Mouse (Mus musculus) ovary, postnatal 36 days (tissue): Measurements from ENCODE around the gene Tmem179.

Source experiments
- DNase-seq: peaks from one replicate; pipeline ENCODE4 v3.0.0; 2022; ENCODE audit warnings: low spot score, mixed read lengths

The Tmem179 gene

DNA sequence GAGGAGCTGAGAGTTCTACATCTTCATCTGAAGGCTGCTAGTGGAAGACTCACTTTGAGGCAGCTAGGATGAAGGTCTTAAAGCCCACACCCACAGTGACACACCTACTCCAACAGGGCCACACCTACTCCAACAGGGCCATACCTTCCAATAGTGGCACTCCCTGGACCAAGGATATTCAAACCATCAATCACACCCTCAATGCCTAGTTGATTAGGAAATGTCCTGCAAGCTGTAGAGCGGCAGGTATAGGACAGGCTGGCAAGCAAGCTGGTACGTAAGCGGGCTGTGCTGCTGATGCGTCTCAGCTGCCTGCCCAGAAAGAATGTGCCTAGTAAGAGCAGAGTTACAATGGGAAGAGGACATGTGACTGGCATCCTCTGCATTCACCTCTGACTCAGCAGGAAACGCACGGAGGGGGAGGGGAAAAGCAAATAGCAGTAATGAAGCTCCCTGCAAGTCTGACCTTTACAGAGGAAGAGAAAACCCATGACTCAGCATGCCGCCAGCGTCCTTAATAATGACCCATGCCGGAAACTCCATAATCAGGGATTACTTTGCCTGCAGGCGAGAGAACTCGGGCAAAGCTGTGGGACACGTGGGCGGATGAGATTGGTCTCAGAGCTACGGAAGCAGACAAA, at the start of gene Tmem179:
TSS of gene Tmem179 (minus strand) at position 51 of the 641 bp plus-strand sequence.
- no peak for DNase-seq

DNA sequence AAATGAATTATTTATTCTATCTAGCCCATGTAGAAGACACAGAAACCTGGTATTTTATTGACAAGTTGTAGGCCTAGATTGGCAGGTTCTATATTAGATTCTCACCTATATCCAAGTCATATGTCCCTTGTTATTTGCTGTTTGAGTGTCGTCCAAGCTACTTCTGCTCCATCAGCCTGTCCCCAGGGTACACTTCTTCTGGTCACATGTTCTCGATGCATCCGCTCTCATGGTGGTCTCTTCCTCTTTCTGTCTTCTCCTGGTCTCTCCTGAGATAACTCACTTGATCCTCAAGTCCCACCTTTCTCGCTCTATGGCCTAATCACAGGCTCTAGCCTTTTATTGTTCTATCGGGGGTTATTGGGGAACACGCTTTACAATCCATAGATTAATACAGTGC, 46.5 kb upstream of the Tmem179 start:
- DNase-seq: no peak

DNA sequence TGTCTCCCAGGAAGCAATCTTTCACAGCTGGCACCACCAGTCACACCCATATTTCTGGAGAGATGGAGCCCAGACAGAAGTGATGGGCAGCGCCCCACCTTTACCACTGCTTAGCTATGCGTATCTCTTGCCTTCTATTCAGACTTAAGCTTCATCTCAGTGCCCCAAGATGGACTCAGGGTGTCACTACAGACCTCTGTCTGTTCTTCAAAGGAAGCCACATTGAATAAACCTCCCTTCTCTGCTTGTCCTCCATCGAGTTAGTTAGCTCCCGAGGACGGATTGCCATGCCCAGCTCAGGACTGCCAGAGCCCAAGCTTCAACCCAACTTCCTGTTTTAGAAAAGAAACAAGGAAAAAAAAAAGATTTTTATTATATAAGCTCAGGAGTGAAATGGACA, 45.9 kb upstream of the Tmem179 start:
- DNase-seq: no peak

DNA sequence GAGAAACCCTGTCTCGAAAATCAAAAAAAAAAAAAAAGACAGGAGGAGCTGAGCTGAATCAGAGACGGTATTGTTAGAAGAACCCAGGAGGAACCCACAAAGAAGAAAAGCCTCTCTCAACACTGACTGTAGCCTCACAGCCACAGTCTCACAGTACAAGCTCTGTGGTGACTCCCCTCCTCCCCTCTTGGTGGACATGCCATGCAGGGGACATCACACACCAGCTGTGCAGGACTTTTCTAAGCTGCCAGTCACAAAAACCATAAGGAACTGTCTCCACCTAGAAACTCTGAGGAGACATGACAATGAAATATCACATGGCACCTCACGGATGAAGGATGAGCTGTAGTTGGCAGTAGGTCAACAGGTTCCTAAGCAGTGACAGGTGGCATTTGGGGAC, 44.6 kb upstream of the Tmem179 start:
- DNase-seq: no peak

DNA sequence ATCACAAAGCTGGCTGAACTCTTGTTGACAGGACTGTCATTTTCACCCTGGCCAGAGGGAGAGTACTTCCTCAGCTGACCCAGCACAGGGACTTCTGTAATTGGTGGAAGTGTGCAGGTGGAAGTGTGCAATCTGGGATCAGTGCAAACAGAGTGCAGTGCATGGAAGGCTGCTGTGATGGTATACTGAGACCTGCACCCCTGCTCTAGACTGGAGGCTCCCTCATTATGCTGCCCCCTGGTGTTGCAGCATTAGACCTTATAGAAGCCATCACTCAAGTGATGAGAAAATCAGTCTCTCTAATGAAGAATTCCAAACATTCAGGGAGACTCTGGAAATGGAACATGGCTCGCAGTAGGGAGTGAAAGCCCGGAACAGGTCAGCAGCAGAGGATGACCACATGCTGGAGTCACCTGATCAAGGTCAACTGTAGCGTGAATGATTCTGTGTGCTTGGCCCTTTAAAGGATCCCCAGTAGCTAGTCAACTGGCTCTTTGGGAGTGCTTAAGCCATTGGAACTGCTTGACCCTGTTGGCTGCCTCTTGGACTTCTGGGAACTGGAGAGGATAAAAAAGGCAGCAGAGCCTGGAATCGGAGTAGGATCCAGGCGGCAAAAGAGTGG, 43.7 kb upstream of the Tmem179 start:
- no peak for DNase-seq

DNA sequence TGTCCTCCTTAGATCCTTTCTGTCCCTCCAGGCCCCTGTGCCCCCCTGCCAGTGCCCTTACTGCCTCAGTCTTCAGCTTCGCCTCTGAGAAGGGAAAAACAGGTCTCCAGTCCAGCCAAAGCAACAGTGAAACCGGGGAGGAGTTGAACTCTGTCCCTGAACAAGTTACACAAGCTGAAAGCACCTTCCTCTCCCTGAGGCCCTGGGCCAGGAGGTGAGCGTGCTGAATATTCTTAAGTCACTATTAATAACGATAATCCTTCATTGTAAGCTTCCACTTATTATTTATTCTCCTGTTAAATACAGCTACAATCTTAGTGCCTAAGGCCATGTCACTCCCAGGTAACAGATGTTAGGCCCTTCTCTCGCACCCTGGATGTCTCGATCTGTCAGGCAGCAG, 43.1 kb upstream of the Tmem179 start:
- DNase-seq: no peak

DNA sequence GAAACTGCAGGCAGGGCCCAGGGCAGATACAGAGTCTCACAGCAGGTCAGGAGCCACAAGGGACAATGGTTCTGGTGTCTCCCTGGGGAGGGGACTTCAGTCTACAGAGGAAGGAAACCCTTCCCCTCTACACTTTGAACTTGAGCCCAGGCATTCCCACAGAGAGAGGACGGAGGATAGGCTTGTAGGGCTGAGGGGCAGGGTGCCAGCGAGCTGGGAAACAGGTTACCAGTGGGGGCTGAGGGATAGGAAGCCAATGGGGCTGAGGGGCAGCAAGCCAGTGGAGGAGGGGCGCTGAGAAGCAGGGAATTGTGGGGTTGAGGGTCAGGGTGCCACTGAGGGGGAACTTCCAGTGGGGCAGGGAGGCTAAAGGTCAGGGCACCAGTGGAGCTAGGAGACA, 42.7 kb upstream of the Tmem179 start:
- no peak for DNase-seq

DNA sequence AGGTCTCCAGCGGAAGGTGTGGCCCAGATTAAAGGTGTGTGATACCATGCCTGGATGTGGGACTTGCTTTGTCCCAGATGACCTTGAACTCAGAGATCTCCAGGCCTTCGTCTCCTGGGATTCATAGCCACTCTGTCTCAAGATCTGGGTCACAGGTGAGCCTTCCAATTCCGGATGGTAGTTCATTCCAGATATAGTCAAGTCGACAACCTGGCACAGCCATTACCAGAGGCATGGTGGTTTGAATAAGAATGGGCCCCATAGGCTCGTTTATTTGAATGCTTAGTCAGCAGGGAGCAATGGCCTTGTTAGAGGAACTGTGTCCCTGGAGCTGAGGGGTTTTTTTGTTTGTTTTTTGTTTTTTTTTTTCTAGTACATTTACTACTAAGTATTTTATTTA, 40.7 kb upstream of the Tmem179 start:
- DNase-seq: no peak

DNA sequence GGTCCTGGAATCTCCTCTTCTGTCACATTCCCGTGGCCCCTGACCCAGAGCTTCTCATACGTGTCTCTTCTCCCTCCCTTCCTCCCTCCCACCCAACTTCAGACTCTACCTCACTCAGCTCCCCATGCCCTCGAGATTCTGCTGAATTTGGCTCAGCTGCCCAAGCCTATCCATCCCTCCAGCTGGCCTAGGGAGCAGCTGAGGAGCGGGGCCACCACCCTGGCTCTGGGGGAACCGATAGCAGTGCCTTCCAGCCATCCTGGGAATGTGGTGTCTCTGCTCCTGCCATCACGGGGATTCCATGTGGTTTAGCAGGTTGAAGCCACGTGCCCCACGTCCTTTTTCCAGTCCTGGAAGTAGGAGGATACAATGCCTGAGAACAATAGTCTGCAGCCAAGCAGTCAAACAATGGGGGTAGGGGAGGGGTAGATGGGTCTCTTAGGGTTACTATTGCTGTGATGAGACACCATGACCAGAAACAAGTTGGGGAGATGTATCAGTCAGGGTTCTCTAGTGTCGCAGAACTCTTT, 40.0 kb upstream of the Tmem179 start:
- DNase-seq: no peak

DNA sequence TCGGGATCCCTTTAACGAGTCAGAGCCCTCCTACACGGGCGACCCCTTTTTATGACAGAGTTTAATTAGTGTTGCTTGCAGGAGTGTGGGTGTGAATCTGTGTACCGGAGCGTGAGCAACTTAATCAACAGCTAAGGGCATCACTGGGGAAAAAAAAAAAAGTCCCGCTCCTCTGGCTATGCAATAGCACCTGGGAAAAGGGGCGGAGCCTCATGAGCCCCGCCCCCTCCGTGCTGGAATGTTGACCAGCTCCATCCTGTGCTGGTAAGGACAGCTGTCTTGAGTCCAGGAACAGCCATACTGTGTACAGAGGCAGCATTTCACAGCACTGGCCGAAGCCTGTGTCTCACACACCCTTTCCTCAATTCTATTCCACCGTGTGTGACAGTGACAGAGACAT, 38.4 kb upstream of the Tmem179 start:
- no peak for DNase-seq

DNA sequence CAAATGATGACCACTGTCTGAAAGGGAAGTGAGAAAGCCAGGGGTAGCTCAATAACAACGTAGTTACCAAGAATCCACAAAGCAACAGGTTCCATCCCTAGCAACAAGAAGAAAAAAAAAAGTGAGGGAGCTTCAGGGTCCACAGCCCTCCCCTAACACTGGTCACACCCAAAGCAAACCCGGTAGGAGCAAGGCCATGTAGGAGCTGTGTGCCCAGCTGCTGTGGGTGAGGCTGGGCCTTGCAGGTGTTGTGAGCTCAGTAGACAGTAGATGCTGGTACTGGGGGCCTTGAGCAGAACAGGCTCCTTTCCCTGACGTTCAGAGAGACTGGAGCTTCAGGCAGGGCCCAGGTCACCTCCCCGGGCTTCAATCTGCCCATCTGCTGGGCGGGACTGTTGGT, 36.0 kb upstream of the Tmem179 start:
- no peak for DNase-seq

DNA sequence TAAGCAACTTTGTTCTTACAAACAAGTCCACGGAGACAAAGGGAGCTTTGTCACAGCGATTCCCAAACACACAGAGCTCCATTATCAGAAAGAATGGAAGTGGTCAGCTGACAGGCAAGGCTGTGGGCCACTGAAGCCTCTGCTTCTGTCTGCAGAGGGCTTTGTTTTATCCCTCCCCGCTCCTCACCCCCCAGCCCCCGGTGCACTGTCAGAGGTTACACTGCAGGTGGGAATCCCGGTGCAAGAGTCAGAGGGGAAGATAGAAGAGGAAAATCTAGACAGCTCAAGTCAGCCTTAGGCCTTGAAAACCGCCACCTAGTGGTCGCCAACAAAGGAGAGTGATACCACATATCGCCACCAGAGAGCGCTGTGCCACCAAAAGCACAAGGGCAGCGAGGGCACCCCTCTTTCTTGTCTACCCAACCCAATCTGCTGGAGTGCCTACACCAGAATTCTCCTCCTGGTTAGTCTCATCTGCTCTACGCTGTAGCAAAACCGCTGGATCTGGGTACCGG, 35.4 kb upstream of the Tmem179 start:
- DNase-seq: peak; percentile 84

DNA sequence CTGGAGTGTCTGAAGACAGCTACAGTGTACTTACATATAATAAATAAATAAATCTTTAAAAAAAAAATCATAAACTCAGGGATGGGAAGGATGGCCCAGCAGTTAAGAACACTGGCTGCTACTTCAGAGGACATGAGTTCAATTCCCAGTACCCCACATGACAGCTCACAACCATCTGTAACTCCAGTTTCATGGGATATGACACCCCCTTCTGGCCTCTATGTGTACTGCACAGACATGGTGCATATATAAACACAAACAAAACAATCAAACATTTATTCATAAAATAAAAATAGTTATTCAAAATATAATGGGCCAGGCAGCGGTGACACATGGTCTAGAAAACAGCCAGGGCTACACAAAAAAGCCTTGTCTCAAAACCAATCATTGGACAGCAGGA, 32.7 kb upstream of the Tmem179 start:
- DNase-seq: no peak

DNA sequence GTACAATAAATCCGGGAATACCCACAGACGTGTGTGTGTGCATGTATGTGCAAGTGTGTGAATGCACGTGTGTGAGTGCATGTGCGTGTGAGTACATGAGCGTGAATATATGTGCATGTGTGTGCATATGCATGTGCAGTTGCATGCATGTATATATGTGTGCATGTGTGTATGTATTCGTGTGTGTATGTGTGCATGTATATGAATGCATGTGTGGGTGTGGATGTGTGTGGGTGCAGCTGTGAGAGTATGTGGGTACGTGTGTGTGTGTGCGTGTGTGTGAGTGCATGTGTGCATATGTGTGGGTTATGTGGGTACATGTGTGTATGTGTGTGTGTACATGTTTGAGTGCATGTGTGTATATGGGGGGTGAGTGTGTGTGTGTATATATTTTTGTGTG, 29.6 kb upstream of the Tmem179 start:
- DNase-seq: no peak

DNA sequence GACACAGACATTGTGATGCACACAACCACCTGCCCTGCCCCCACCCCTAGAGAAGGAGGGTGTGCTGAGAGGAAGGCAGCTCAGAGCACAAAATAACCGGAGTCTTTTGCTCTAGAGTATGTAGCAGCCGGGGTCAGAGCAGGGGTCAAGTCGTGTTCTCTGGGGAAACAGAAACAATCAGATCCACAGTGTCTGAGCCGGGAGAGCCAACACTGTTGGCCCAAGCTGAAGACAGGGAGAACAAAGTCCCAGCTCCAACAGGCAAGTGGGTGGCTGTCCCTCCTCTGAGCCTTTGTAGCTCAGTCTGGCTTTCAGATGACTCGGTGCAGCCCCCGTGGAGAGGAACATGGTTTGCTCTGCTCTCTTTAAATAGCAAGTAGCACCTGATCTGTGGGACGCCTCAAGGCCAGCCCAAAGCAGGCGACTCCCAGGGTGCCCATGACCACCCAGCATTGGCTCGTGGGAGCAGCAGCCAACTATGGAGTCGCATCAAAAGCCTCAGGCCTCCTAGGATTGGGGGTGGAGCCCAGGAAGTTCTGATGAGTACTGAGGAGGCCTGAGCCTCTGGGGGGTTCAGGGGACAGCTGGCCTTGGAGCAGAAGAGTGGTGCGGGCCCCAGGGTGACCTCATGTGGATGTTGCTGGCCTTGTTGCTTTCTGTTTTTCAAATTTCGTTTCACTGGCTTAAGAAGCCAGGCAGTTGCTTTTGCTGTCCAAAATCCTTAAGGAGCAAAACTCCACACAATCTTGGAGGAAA, 28.6 kb upstream of the Tmem179 start:
- no peak for DNase-seq

DNA sequence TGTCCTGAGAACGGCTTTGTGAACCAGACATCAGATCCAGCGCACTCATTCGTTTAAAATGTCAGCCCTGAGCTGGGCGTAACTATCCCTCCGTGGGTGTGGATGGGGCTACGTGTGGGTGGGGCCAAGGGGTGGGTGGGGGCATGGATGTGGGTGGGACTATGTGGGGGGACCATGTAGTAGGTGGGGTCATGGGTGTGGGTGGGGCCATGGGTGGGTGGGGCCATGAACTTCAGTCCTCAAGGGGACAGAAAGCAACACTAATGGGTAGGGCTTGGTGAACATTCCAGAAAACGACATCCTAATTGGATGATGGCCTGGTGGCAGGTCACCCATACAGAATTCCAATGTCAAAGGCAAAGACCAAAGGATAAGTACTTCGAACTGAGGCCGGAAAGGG, 27.4 kb upstream of the Tmem179 start:
- no peak for DNase-seq

DNA sequence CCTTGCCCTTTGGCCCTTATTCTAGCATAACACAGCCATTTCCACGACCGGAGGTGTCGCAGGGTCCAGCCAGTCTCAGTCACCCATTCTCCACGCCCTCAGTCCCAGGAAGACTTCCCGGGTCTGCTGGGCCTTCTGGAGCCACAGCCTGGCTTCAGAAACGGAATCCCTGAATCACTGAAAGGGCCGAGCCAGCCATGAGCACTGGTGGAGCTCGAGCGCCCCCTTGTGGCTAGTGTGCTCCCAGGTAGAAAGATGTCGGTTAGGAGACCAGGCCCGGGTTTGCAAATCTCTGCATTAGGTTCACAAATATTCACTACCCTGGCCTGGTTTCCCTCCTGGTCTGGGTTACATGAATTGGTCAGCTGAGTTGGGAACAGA, 26.4 kb upstream of the Tmem179 start:
- DNase-seq: peak; percentile 87

DNA sequence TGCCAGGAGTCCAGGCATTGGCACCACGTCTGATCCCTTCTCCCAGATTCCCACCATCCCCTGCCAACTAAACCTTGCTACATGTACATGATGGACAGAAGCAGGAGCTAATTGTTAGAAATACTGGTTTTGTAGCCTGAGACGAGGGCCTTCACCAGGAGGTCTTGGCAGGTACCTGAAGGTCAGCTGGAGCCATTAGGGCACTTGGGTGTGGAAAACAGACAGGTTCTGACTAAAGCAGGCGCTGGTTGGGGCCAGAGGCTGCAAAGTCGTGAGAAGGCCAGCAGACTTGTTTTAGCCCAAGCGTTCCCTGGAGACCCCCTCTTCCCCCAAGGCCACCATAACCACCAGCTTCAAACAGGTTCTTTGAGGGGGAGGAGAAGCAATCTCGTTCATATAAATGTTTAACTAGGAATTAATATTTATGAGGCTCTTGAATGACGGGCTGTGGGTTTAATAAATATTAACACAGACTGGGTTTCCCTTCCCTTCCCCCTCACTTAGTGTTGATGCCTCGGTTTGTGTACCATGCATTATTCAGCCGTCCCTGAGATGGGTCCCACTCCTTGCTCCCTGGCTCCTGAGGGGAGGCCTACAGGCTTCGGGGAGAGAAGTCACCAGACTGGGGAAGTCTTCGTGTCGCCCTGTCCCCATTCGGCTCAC, 25.8 kb upstream of the Tmem179 start:
- DNase-seq: no peak

DNA sequence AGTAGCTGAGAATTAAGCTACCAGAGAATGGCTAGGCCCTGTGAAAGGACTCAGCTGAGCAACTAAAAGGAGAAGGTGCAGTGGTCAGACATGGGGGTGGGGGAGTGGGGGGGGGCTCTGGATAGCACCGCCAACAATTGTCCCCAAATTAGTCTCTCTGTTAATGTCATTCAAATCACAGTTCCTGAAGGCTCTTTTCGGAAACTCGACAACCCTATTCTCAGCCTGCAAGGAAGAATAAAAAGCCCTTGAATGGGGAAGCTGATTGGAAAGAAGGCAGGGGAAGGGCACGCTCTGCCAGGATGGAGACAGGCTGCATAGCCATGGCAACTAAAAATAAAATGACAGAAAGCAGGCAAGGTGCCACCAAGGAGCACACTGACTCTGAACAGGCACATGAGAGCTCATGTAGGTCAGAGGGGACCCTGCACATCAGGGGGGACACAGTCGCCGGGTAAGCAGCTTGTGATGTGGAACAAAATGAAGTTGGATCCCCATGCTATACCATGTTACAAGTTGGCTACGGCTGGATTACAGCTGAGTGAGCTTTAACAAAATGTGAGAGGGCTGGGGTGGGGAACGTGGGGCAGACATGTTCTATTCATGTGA, 25.0 kb upstream of the Tmem179 start:
- DNase-seq: no peak

DNA sequence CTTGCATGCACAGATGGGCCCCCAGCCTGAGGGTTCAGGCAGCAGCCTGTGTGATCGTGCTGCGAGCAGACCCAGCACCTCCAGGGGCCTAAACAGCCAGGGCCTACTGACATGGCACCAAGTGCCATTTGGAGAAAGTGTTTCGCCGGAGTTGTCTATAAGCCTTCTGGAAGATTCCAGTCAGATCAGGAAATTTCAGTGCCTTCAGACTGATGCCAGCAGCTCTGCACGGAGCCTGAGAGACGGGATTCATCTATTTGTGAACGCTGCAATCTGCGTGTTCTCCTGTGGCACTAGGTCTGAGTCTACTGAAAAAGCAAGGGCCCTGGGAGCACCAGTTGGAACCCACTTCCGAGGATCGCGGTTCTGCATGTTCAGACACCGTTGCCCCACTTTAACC, 23.8 kb upstream of the Tmem179 start:
- DNase-seq: no peak

DNA sequence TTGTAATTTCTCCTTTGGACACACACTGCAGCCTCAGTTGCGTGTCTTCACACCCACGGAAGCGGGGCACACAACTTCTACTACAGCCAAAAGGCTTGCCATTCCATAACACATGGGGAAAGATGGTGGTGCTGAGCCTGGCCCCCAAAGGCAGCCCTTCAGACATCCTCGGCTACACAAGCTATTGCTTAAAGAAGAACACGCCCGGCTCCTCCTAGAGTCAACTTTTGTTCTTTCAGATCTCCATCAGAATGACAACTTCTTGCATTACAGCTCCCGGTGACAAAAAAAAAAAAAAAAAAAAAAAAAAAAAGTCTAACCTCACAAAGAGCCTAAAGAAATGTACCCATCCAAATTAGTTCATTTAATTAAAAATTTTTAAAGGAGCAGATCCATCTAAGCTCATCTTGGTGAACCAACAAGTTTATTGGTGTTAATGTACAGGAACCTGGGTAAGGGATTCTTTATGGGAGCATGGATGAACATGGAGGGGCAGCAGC, 23.0 kb upstream of the Tmem179 start:
- no peak for DNase-seq

DNA sequence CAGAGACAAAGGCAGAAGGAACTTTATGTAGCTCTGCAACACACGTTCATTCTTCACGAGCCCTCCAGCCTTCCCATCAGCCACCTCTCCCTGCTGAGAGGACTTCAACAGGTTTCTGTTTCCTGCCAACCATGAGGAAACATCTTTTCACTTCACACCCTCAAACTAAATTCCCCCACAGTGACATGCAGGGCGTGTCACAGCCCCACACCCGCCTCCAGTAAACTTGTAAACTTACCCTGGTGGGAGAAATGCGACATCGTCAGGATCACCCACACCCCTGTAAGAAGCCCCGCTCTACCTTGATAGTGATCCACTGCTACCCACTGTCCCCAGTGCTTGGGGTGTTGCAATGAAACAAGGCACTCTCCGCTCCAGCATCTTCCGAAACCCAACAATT, 21.8 kb upstream of the Tmem179 start:
- no peak for DNase-seq
